Mouse (Mus musculus): Measurements from ENCODE around the gene Gm45021. TPM values are rescaled to one million over a fixed set of nuclear protein-coding genes. Genes with fewer than 3 reads are reported as not detected.

The Gm45021 gene
- total and polyA plus RNA-seq, 3 experiments = not detected

GRCm38 (mm10) chr6:48554280-48555103 lies 34.9 kb upstream of the Gm45021 start, which contains the start of gene Lrrc61 (continued):
- no peak; the same call in 1 of the 2 replicates for TF ChIP-seq ZMIZ1 (IDR thresholded peaks at IDR 0.05; ENCODE audit: low read depth, low read length)
- peak; percentile 70 for TF ChIP-seq TCF12 (IDR thresholded peaks at IDR 0.05; ENCODE audit: low read depth, low read length)
- TF ChIP-seq RAD21 (IDR thresholded peaks at IDR 0.05; ENCODE audit: low read depth, low read length) = no peak
- TF ChIP-seq NELFE (IDR thresholded peaks at IDR 0.05; ENCODE audit: low read depth, low read length) = peak; percentile 54
- TF ChIP-seq NRF1 (IDR thresholded peaks at IDR 0.05; ENCODE audit: low read depth, low read length) = peak; percentile 85
- TF ChIP-seq GABPA (IDR thresholded peaks at IDR 0.05; ENCODE audit: insufficient replicate concordance, low read depth, low read length) = no peak
- TF ChIP-seq MEF2A (IDR thresholded peaks at IDR 0.05; ENCODE audit: borderline replicate concordance, low read depth, low read length) = no peak
- no peak for TF ChIP-seq UBTF (IDR thresholded peaks at IDR 0.05; ENCODE audit: low read depth, low read length)
- TF ChIP-seq HCFC1 (IDR thresholded peaks at IDR 0.05; ENCODE audit: low read depth, low read length) = no peak; the same call in 1 of the 2 replicates
- TF ChIP-seq PAX5 (IDR thresholded peaks at IDR 0.05; ENCODE audit: low read length) = no peak
- TF ChIP-seq SMC3 (IDR thresholded peaks at IDR 0.05; ENCODE audit: low read depth, low read length) = no peak
- TF ChIP-seq MXI1 (IDR thresholded peaks at IDR 0.05; ENCODE audit: low read depth, low read length) = no peak
- no peak for TF ChIP-seq CHD2 (IDR thresholded peaks at IDR 0.05; ENCODE audit: low read length)
- TF ChIP-seq E2F4 (IDR thresholded peaks at IDR 0.05; ENCODE audit: insufficient replicate concordance, low read depth, low read length) = no peak
- no peak for TF ChIP-seq USF1 (IDR thresholded peaks at IDR 0.05; ENCODE audit: low read depth, low read length)
- TF ChIP-seq MAZ (IDR thresholded peaks at IDR 0.05; ENCODE audit: low read depth, low read length) = no peak
- no peak for TF ChIP-seq MAX (IDR thresholded peaks at IDR 0.05; ENCODE audit: low read length)
- TF ChIP-seq POLR2AphosphoS2 (IDR thresholded peaks at IDR 0.05; ENCODE audit: low read depth, low read length) = no peak; the same call in 1 of the 2 replicates

- dilution Hi-C loops (cut with MboI; ENCODE audit: extremely low pct_ligation_motif_present, extremely low pct_unique_long_range_greater_than_20kb, low sequenced_read_pairs) = no loop called here
- TF ChIP-seq HCFC1 (IDR thresholded peaks at IDR 0.05; ENCODE audit: low read depth, low read length) = peak; percentile 74
- TF ChIP-seq SMC3 (IDR thresholded peaks at IDR 0.05; ENCODE audit: low read depth, low read length) = no peak
- TF ChIP-seq CHD2 (IDR thresholded peaks at IDR 0.05; ENCODE audit: low read length) = no peak
- in situ Hi-C loops (cut with MboI; ENCODE audit: low pct_ligation_motif_present, low pct_unique_long_range_greater_than_20kb, low sequenced_read_pairs) = loop anchor here (5.0 kb wide), 1 partner anchor 72 kb away; the partner anchor contains the start of gene AI854703
- Histone ChIP-seq H3K79me2 (replicated peaks; ENCODE audit: control insufficient read depth, extremely low read depth, insufficient read depth, poor library complexity, severe bottlenecking) (no peaks in the 10 kb centered on the region), H3K27ac (ENCODE audit: insufficient read depth, low read depth) (peak overlapping the region; percentile 45; the same call in 1 of the 2 replicates), H3K27me3 (replicated peaks) (peaks cover 23% of the 10 kb centered on the region), H3K36me3 (replicated peaks in 1 of 2; ENCODE audit: control insufficient read depth in 1 of 2, insufficient read depth in 1 of 2, low read length in 1 of 2) (peaks cover 0 to 13% of the 10 kb centered on the region in 2 experiments), H3K9ac (ENCODE audit: insufficient read depth, low read depth) (peak overlapping the region; percentile 76), H3K4me3 (replicated peaks in 1 of 3; ENCODE audit: low read depth in 2 of 3, low read length in 2 of 3, poor library complexity in 1 of 3) (peak overlapping the region; percentile 63 to 87 (median 63)), H3K9me3 (replicated peaks; ENCODE audit: low read length) (no peaks in the 10 kb centered on the region), H3K4me2 (ENCODE audit: insufficient read depth, low read depth, poor library complexity, severe bottlenecking) (peak overlapping the region; percentile 77), H3K4me1 (ENCODE audit: control insufficient read depth in 1 of 2, insufficient read depth in 2 of 2) (peaks cover 4 to 14% of the 10 kb centered on the region in 2 experiments)
- peak; percentile 65 for DNase-seq (ENCODE audit: extremely low read depth)
Observed at GRCm38 (mm10) chr6:48555104-48555890, 34.1 kb upstream of the Gm45021 start.
